Mouse (Mus musculus) brain, embryonic 14.5 days (tissue): ENCODE data around the gene Trpm3.

Experiments used
- CTCF ChIP-seq: fragments of 200-500 bp; IDR thresholded peaks from 2 replicates; pipeline ENCODE4 v1.5.1; 2012; ENCODE audit warnings: inconsistent platforms, mild to moderate bottlenecking, moderate library complexity, borderline replicate concordance; ENCODE audit not compliant: insufficient read depth, insufficient read length; ENCODE audit errors: extremely low read depth
- POLR2A ChIP-seq: fragments of 200-500 bp; IDR thresholded peaks from 2 replicates; pipeline ENCODE4 v1.6.1; 2012; ENCODE audit warnings: mild to moderate bottlenecking, inconsistent platforms, borderline replicate concordance; ENCODE audit not compliant: poor library complexity, insufficient read depth, insufficient read length, severe bottlenecking; ENCODE audit errors: extremely low read depth

DNA sequence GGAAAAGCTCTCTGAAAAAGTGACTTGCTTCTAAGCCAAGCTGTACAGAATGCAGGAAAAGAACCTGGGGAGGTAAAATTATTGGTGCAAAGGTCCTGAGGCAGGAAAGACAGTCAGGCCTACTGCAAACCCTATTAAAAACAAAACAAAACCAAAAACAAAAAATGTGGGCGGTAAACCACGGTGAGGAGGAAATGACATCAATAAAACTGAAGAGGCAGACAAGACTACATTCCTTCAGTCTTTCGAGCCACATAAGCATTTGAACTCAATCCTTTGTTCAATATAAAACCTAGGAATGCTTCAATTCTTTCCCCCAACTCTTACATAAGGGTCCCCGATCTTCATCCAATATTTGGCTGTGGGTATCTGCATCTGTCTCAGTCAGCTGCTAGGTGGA lies 814.3 kb downstream of the Trpm3 start:
- TF ChIP-seq POLR2A (no peak), CTCF (no peak)
